7 mouse cellular contexts compared by ENCODE assay signal in genomic region chr3:68059162-68059800, GRCm38 (mm10). TPM values are rescaled to one million over a fixed set of nuclear protein-coding genes. Genes with fewer than 3 reads are reported as not detected.
A peak's percentile ranks its signal among the peaks of the same experiment; 100 is the strongest.
DNase-seq lines count a peak whose midpoint lies in the region; ATAC-seq lines count a peak whose summit lies in the region.

No protein-coding gene starts in this region.

- ATAC-seq in megakaryocyte progenitor cell, adult 5-6 weeks (replicated peaks; ENCODE audit: poor library complexity) = peak; percentile 56

- intact Hi-C loops in left cerebral cortex, postnatal 4 days (cut with DNase I) = loop anchor here (5.0 to 10.0 kb wide), 2 partner anchors 483 to 656 kb away; no protein-coding TSS in a partner anchor

- peak; percentile 51 for DNase-seq in left cerebral cortex, postnatal 4 days
- DNase-seq in left cerebral cortex, adult 11 months (ENCODE audit: low spot score) = no peak
- DNase-seq in brain, adult 2 months (ENCODE audit: low read depth, low spot score) = peak; percentile 32
- DNase-seq in forelimb bud, embryonic 11.5 days (ENCODE audit: low read depth, low spot score) = peak; percentile 33
- DNase-seq in thymus, postnatal 10 days (ENCODE audit: low spot score in 2 of 2) = no peak
- DNase-seq in frontal cortex, postnatal 14 days (ENCODE audit: low spot score in 2 of 2) = no peak

RNA-seq across cellular contexts. Expression of gene Schip1, which starts 5.3 kb away (rescaled TPM):
- 100 to 1,000 TPM; 113 to 126 TPM for total RNA-seq in left cerebral cortex, postnatal 4 days (2021)
- total RNA-seq in megakaryocyte progenitor cell, adult 5-6 weeks (2015) = 3.3 and 5.6 TPM in 2 replicates
- total RNA-seq in megakaryocyte progenitor cell, adult 5-6 weeks (2017) = 5.0 and 7.4 TPM in 2 replicates

Comparison
In these comparisons a context has a peak if more than half of its experiments do, and no peak if none do; other contexts are left out.
1. DNase-seq: peak in left cerebral cortex, postnatal 4 days (single experiment), brain, adult 2 months (single experiment) and forelimb bud, embryonic 11.5 days (single experiment); none in left cerebral cortex, adult 11 months (single experiment), thymus, postnatal 10 days (0 of 2) and frontal cortex, postnatal 14 days (0 of 2).
2. RNA of gene Schip1, which starts 5.3 kb away (total RNA-seq): 113 to 126 TPM in left cerebral cortex, postnatal 4 days; 3.3 to 7.4 TPM in megakaryocyte progenitor cell, adult 5-6 weeks; every median in the first group is over 10 times any median in the second.